Mouse (Mus musculus) forebrain, embryonic 11.5 days (tissue): Measurements from ENCODE around the gene Nckap5l. TPM values are rescaled to one million over a fixed set of nuclear protein-coding genes. Genes with fewer than 3 reads are reported as not detected.

Experiments used
- ATAC-seq: fragments of 200-750 bp; cut with Nextera tagmentation; replicated peaks from 2 replicates; pipeline ENCODE4 v1.8.0; 2017; ENCODE audit warnings: moderate TSS enrichment; ENCODE audit not compliant: low FRiP score
- DNase-seq: peaks from one replicate; pipeline ENCODE4 v3.0.0-alpha.2; 2017; ENCODE audit warnings: low spot score
- H3K27ac ChIP-seq: fragments of 300-500 bp; sonication (generic); 2 replicates; pipeline ENCODE4 v1.5.1; 2014; ENCODE audit warnings: low read depth, low read length
- H3K27me3 ChIP-seq: fragments of 300-500 bp; sonication (generic); 2 replicates; pipeline ENCODE4 v1.6.1; 2014; ENCODE audit warnings: mild to moderate bottlenecking, low read length, mixed read lengths; ENCODE audit not compliant: control insufficient read depth, insufficient read depth
- H3K36me3 ChIP-seq: fragments of 300-500 bp; sonication (generic); 2 replicates; pipeline ENCODE4 v1.6.1; 2014; ENCODE audit warnings: mild to moderate bottlenecking, low read length, moderate library complexity, mixed read lengths; ENCODE audit not compliant: control insufficient read depth, insufficient read depth
- H3K4me1 ChIP-seq: fragments of 300-500 bp; sonication (generic); replicated peaks from 2 replicates; pipeline ENCODE4 v1.6.1; 2014; ENCODE audit warnings: low read length, mixed read lengths; ENCODE audit not compliant: control insufficient read depth, insufficient read depth
- H3K4me2 ChIP-seq: fragments of 300-500 bp; sonication (generic); 2 replicates; pipeline ENCODE4 v1.6.1; 2014; ENCODE audit warnings: low read depth, mild to moderate bottlenecking, low read length, moderate library complexity, mixed read lengths; ENCODE audit not compliant: severe bottlenecking
- H3K4me3 ChIP-seq: fragments of 300-500 bp; sonication (generic); 2 replicates; pipeline ENCODE4 v1.5.1; 2014; ENCODE audit warnings: low read depth, low read length
- H3K9ac ChIP-seq: fragments of 300-500 bp; sonication (generic); 2 replicates; pipeline ENCODE4 v1.6.1; 2014; ENCODE audit warnings: low read length
- H3K9me3 ChIP-seq: fragments of 300-500 bp; sonication (generic); 2 replicates; pipeline ENCODE4 v1.6.1; 2016; ENCODE audit warnings: low read length, mixed read lengths; ENCODE audit not compliant: control insufficient read depth
- WGBS: fragments of 180-500 bp; shearing (Covaris S2); extraction: QIAGEN DNeasy Blood & Tissue Kit; methylation state at CpG from one replicate; pipeline ENCODE4 v1.1.7; 2014; 5-methylcytosine and 5-hydroxymethylcytosine counted together
- polyA plus RNA-seq: library from polyadenylated mRNA; unstranded; fragments of >200 nt; fragmentation: Nextera tagmentation; extraction: Ambion mirVana; gene quantifications from 2 replicates; pipeline ENCODE4 v1.2.1, GENCODE M21; 2014

Gene Nckap5l
- polyA plus RNA-seq, 1 experiment from 2014 or later: 12.2 TPM

GRCm38 (mm10) chr15:99498356-99498755 is 40.8 kb upstream of the Nckap5l start:
- Histone ChIP-seq H3K27ac (no peak overlapping the region), H3K4me1 (no peaks in the 10 kb centered on the region), H3K9me3 (no peaks in the 10 kb centered on the region), H3K27me3 (no peaks in the 10 kb centered on the region), H3K36me3 (no peaks in the 10 kb centered on the region), H3K4me3 (no peak overlapping the region), H3K9ac (no peak overlapping the region), H3K4me2 (no peak overlapping the region)
- no peak for DNase-seq
- 85% methylated on average over 4 of the region's 4 CpGs for WGBS
- ATAC-seq: no peak

DNA sequence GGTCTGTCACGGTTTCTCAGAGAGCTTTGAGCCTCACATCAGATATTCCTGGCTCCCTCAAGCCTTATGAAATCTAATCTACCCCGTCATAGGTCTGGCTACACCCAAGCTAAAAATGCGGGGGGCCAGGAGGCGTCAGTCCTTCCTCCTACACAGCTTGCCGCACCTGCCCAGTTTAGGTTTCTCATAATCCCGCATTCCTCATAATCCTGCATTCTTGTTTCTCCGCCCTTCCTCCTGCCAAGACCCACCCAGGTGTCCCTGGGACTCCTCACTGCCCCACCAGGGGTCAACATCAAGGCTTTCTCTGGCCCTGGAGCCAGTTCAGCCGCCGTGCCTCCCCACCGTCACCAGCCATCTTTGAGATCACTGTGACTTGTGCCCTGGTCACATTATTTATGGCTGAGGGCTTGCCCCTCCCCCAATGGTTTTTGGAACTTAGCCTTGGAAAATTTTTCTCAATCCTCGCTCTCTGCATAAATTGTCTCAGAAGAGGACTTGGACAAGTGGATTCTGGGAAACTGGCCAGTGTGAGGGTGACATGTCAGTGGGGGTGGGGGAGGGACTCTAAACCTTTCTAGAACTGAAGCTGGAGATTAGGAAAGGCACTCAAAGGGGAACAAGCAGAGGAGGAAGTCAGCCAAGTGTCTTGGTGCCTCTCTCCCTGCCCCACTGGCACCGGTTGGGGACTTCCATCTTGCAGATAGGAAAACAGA is 40.1 kb upstream of the Nckap5l start:
- no peaks in the 10 kb centered on the region for H3K27me3 ChIP-seq
- no peak overlapping the region for H3K4me3 ChIP-seq
- 0 out of 2 replicates have a peak, but pooled peaks have one; percentile 33 for ATAC-seq
- 51% methylated on average over 12 of the region's 12 CpGs for WGBS
- H3K9ac ChIP-seq: no peak overlapping the region
- H3K36me3 ChIP-seq: no peaks in the 10 kb centered on the region
- H3K4me1 ChIP-seq: no peaks in the 10 kb centered on the region
- H3K9me3 ChIP-seq: no peaks in the 10 kb centered on the region
- DNase-seq: no peak
- no peak overlapping the region for H3K4me2 ChIP-seq
- H3K27ac ChIP-seq: no peak overlapping the region

DNA sequence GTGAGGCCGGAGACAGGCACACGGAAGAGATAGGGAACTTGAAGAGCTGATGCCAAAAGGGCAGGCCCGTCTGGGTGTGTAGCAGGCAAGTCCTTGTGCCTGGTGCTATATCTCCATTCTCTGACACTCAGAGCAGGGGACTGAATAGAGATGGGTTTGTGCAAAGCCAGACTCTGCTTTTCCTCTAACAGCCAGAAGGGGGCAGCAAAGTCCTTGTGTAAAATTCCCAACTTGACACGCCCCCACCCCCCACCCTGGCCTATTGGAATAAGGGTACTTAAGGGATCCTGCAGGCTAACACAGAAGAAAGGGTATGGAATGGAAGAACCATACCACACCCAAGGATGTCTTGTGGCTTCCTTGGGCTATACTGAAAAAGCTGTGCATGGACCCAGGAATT is 39.5 kb upstream of the Nckap5l start:
- Histone ChIP-seq H3K4me1 (no peaks in the 10 kb centered on the region), H3K9ac (no peak overlapping the region), H3K27ac (no peak overlapping the region), H3K36me3 (no peaks in the 10 kb centered on the region), H3K9me3 (no peaks in the 10 kb centered on the region), H3K4me2 (no peak overlapping the region), H3K27me3 (no peaks in the 10 kb centered on the region), H3K4me3 (no peak overlapping the region)
- DNase-seq (peak; percentile 78), ATAC-seq (0 out of 2 replicates have a peak, but pooled peaks have one; percentile 12)
- WGBS: 14% methylated on average over 4 of the region's 4 CpGs

- Histone ChIP-seq H3K36me3 (no peaks in the 10 kb centered on the region), H3K9me3 (no peaks in the 10 kb centered on the region), H3K9ac (no peak overlapping the region), H3K4me3 (no peak overlapping the region), H3K27me3 (no peaks in the 10 kb centered on the region), H3K27ac (no peak overlapping the region), H3K4me1 (no peaks in the 10 kb centered on the region), H3K4me2 (no peak overlapping the region)
- WGBS: 80% methylated on average over 6 of the region's 6 CpGs
- ATAC-seq (no peak), DNase-seq (no peak)
These were observed 27.2 kb upstream of the Nckap5l start for GRCm38 (mm10) chr15:99484745-99485144.

DNA sequence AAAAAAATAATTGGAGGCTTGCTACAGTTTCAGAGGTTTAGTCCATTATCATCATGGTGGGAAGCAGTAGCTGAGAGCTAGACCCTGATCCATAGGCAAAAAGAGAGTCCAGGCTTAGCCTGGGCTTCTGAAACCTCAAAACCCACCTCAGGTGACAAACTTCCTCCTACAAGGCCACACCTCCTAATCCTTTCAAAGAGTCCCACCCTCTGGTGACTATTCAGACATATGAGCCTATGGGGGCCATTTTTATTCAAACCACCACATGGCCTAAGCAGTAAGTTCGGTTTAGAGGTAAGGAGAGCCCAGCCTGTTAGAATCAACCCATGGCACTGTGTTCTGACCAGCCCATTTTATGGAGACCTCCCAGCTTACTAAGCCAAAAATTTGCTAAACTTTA is 18.3 kb upstream of the Nckap5l start:
- Histone ChIP-seq H3K9ac (no peak overlapping the region), H3K4me2 (no peak overlapping the region), H3K4me1 (peaks cover 2% of the 10 kb centered on the region; the same call in 1 of the 2 replicates), H3K36me3 (no peaks in the 10 kb centered on the region), H3K4me3 (no peak overlapping the region), H3K9me3 (no peaks in the 10 kb centered on the region), H3K27me3 (no peaks in the 10 kb centered on the region), H3K27ac (no peak overlapping the region)
- 70% methylated on average over 1 of the region's 1 CpGs for WGBS
- DNase-seq: no peak
- ATAC-seq: no peak

DNA sequence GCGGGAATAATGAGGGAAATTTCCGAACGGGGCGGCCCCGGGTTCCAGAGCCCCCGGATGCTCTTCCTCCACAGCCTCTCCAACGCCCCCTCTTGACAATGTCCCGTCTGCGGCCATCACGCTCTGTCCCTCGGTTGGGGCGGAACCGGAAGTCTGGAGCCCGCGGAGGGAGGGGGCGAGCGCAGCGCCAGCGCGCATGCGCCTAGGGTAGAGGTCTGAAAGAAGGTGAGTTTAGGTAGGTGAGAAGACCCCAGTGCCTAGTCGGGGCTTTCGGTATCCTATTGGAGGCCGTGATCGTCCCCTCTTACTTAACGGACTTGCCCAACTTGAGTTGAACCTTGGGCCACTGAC is 17.0 kb upstream of the Nckap5l start, which contains the start of gene Bcdin3d:
Bcdin3d (minus strand) TSS at position 155 of the 351 bp plus-strand sequence.
- peak within 1 kb of the TSS; percentile 79 for H3K4me3 ChIP-seq
- peak; percentile 88 for ATAC-seq
- H3K27ac ChIP-seq: peak within 1 kb of the TSS; percentile 85
- peaks cover 2% of the 10 kb centered on the region; the same call in 1 of the 2 replicates for H3K4me1 ChIP-seq
- peak within 1 kb of the TSS; percentile 61 for H3K4me2 ChIP-seq
- WGBS: 1% methylated on average over 26 of the region's 26 CpGs
- no peaks in the 10 kb centered on the region for H3K27me3 ChIP-seq
- peak; percentile 95 for DNase-seq
- H3K9ac ChIP-seq: peak within 1 kb of the TSS; percentile 80
- peaks cover 3% of the 10 kb centered on the region; the same call in 1 of the 2 replicates for H3K36me3 ChIP-seq
- H3K9me3 ChIP-seq: no peaks in the 10 kb centered on the region

GRCm38 (mm10) chr15:99473801-99474575 is 16.4 kb upstream of the Nckap5l start:
- DNase-seq (peak; percentile 83), ATAC-seq (peak; percentile 86)
- Histone ChIP-seq H3K9me3 (no peaks in the 10 kb centered on the region), H3K9ac (peak overlapping the region; percentile 80), H3K4me2 (peak overlapping the region; percentile 61), H3K4me3 (peak overlapping the region; percentile 79), H3K27ac (peak overlapping the region; percentile 85), H3K27me3 (no peaks in the 10 kb centered on the region), H3K4me1 (peaks cover 2% of the 10 kb centered on the region; the same call in 1 of the 2 replicates), H3K36me3 (peaks cover 3% of the 10 kb centered on the region; the same call in 1 of the 2 replicates)
- WGBS: 7% methylated on average over 38 of the region's 38 CpGs

DNA sequence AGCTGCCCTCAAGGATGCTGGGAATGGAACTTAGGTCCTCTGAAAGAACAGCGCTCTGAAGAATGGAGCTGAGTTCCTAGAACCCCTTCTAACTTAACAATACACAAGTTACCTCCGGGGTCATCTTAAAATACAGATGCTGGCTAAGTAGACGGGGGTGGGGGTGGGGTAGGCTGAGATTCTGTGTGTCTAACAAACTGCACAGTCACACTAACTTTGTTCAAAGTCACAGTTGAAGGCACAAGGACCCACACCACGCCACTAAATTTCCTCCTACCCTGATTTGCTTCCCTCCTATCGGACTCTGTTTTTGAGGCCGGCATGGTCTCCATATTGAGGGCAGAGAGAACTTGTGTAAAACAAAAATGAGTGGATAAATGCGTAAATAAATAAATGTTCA is 15.4 kb upstream of the Nckap5l start:
- H3K9me3 ChIP-seq: no peaks in the 10 kb centered on the region
- no peak overlapping the region for H3K4me2 ChIP-seq
- H3K4me3 ChIP-seq: no peak overlapping the region
- H3K9ac ChIP-seq: no peak overlapping the region; the same call in 1 of the 2 replicates
- DNase-seq (no peak), ATAC-seq (no peak)
- no peaks in the 10 kb centered on the region for H3K27me3 ChIP-seq
- 93% methylated on average over 7 of the region's 7 CpGs for WGBS
- H3K4me1 ChIP-seq: peaks cover 2% of the 10 kb centered on the region; the same call in 1 of the 2 replicates
- peaks cover 3% of the 10 kb centered on the region; the same call in 1 of the 2 replicates for H3K36me3 ChIP-seq
- H3K27ac ChIP-seq: no peak overlapping the region
